Mouse (Mus musculus) forebrain, embryonic 11.5 days (tissue): ENCODE data around the gene Cited2. TPM values are rescaled to one million over a fixed set of nuclear protein-coding genes. Genes with fewer than 3 reads are reported as not detected.

Experiments used
- ATAC-seq: fragments of 200-750 bp; cut with Nextera tagmentation; replicated peaks from 2 replicates; pipeline ENCODE4 v1.8.0; 2017; ENCODE audit warnings: moderate TSS enrichment; ENCODE audit not compliant: low FRiP score
- DNase-seq: peaks from one replicate; pipeline ENCODE4 v3.0.0-alpha.2; 2017; ENCODE audit warnings: low spot score
- H3K27ac ChIP-seq: fragments of 300-500 bp; sonication (generic); 2 replicates; pipeline ENCODE4 v1.5.1; 2014; ENCODE audit warnings: low read depth, low read length
- H3K27me3 ChIP-seq: fragments of 300-500 bp; sonication (generic); 2 replicates; pipeline ENCODE4 v1.6.1; 2014; ENCODE audit warnings: mild to moderate bottlenecking, low read length, mixed read lengths; ENCODE audit not compliant: control insufficient read depth, insufficient read depth
- H3K36me3 ChIP-seq: fragments of 300-500 bp; sonication (generic); 2 replicates; pipeline ENCODE4 v1.6.1; 2014; ENCODE audit warnings: mild to moderate bottlenecking, low read length, moderate library complexity, mixed read lengths; ENCODE audit not compliant: control insufficient read depth, insufficient read depth
- H3K4me1 ChIP-seq: fragments of 300-500 bp; sonication (generic); replicated peaks from 2 replicates; pipeline ENCODE4 v1.6.1; 2014; ENCODE audit warnings: low read length, mixed read lengths; ENCODE audit not compliant: control insufficient read depth, insufficient read depth
- H3K4me2 ChIP-seq: fragments of 300-500 bp; sonication (generic); 2 replicates; pipeline ENCODE4 v1.6.1; 2014; ENCODE audit warnings: low read depth, mild to moderate bottlenecking, low read length, moderate library complexity, mixed read lengths; ENCODE audit not compliant: severe bottlenecking
- H3K4me3 ChIP-seq: fragments of 300-500 bp; sonication (generic); 2 replicates; pipeline ENCODE4 v1.5.1; 2014; ENCODE audit warnings: low read depth, low read length
- H3K9ac ChIP-seq: fragments of 300-500 bp; sonication (generic); 2 replicates; pipeline ENCODE4 v1.6.1; 2014; ENCODE audit warnings: low read length
- H3K9me3 ChIP-seq: fragments of 300-500 bp; sonication (generic); 2 replicates; pipeline ENCODE4 v1.6.1; 2016; ENCODE audit warnings: low read length, mixed read lengths; ENCODE audit not compliant: control insufficient read depth
- WGBS: fragments of 180-500 bp; shearing (Covaris S2); extraction: QIAGEN DNeasy Blood & Tissue Kit; methylation state at CpG from one replicate; pipeline ENCODE4 v1.1.7; 2014; 5-methylcytosine and 5-hydroxymethylcytosine counted together
- polyA plus RNA-seq: library from polyadenylated mRNA; unstranded; fragments of >200 nt; fragmentation: Nextera tagmentation; extraction: Ambion mirVana; gene quantifications from 2 replicates; pipeline ENCODE4 v1.2.1, GENCODE M21; 2014

The Cited2 gene
- polyA plus RNA-seq = 62.9 and 64.9 TPM in 2 replicates

DNA sequence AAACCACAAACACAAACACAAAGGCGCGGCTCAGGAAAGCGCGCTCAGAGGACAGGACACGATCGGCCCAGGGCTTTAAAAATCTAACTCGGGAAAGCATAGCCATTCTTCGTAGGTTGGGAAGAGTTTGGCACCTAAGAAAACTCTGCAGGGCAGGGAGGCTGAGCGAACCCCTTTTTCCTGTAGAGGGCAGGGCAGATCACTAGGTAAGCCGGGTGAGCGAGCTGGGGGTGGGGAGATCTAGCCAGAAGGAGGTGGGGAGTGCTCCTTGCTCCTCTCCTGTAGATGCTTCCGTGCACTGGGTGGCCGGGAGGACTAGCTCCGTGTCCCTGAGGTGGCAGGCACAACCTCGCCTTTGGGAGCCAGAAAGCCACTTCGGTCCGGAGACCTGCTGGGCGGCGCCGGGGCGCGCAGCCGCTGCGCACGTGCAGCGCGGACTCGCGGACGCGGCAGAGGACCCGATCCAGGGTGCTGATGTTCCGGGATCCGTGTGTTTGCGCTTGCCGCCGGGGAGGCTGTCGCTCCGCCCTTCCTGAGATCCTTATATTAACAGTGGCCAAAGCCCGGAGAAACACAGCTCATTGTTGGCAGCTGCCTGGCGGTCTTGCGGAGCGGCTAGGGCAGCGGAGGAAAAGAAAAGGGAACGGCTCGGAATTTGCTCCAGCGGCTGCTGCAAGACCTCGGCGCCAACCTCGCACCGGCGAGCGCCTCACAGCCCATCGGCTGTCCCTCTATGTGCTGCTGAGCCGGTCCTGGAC lies at the start of gene Cited2:
Cited2 (plus strand) TSS at position 566 of the 758 bp plus-strand sequence.
- under 1% methylated on average over 55 of the region's 55 CpGs for WGBS
- peak; percentile 99 for DNase-seq
- H3K4me1 ChIP-seq = peaks cover 6% of the 10 kb centered on the region; the same call in 1 of the 2 replicates
- H3K27ac ChIP-seq = peak within 1 kb of the TSS; percentile 99
- no peaks in the 10 kb centered on the region for H3K9me3 ChIP-seq
- H3K36me3 ChIP-seq = no peaks in the 10 kb centered on the region
- peak within 1 kb of the TSS; percentile 78 for H3K4me2 ChIP-seq
- peak within 1 kb of the TSS; percentile 96 for H3K9ac ChIP-seq
- H3K27me3 ChIP-seq = no peaks in the 10 kb centered on the region
- ATAC-seq = peak; percentile 85
- peak within 1 kb of the TSS; percentile 87 for H3K4me3 ChIP-seq

DNA sequence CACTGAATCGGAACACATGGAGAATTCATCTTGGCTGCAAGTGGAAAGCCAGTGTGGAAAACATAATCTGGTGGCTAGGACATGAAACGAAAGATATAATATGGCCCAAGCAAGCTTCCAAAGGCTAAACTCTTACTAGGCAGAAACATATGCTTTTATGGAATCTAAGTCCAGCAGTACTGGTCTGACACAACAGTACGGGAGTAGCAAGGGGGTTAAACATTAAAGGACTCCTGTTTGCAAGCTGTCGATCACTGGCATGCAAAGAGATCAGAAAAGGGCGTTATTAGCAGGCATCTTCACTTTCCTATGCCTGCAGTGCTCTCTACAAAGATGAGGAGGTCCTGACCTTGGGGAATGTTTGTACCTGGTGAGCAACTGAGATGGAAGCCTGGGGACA lies 48.6 kb upstream of the Cited2 start:
- no peak for DNase-seq
- Histone ChIP-seq H3K4me1 (no peaks in the 10 kb centered on the region), H3K4me3 (no peak overlapping the region), H3K36me3 (no peaks in the 10 kb centered on the region), H3K4me2 (no peak overlapping the region), H3K9me3 (no peaks in the 10 kb centered on the region), H3K27me3 (no peaks in the 10 kb centered on the region), H3K9ac (no peak overlapping the region), H3K27ac (no peak overlapping the region)
- WGBS = 94% methylated on average over 5 of the region's 5 CpGs
- no peak for ATAC-seq

DNA sequence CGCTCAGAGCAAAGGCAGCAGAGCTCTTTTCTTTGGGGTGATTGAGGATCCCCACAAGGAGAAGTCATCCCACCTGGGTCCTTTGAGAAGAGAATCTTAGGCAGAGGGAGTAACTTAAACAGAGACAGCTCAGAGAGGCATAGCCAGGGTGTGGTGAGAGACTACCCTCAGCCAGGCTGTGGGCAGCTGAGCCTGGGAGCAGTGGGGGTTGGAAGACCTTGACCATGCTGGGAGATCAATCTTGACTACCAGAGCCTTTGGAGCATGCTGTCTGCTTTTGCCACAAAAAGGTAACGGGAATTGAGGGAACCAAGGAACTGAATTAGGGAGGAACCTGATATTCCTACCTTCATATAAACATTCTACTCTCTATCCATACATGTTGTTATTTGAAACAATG lies 48.1 kb upstream of the Cited2 start:
- Histone ChIP-seq H3K4me3 (no peak overlapping the region), H3K36me3 (no peaks in the 10 kb centered on the region), H3K27ac (no peak overlapping the region), H3K27me3 (no peaks in the 10 kb centered on the region), H3K4me2 (no peak overlapping the region), H3K4me1 (no peaks in the 10 kb centered on the region), H3K9me3 (no peaks in the 10 kb centered on the region), H3K9ac (no peak overlapping the region)
- ATAC-seq (no peak), DNase-seq (no peak)
- 93% methylated on average over 2 of the region's 2 CpGs for WGBS

DNA sequence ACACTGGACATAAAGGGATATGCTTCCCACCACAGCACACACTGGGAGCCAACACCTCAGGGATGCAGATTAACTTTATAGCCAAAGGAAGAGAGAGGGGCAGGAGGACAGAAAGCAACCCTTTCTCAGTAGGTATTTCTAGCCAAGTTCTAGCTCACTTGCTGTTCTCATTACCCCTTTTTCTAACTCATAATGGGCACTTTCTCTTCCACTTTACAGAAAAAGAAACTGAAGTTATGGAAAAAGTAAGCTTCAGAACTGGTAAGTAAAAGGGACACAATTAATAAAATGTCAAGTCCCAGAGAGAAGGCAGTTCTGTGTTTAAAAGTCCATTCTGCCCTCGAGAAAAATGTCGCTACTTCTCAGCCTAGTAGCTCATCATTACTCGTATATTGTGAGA lies 46.6 kb upstream of the Cited2 start:
- H3K4me2 ChIP-seq = no peak overlapping the region
- H3K27ac ChIP-seq = no peak overlapping the region
- DNase-seq (no peak), ATAC-seq (no peak)
- H3K9me3 ChIP-seq = no peaks in the 10 kb centered on the region
- 87% methylated on average over 3 of the region's 3 CpGs for WGBS
- H3K27me3 ChIP-seq = no peaks in the 10 kb centered on the region
- no peaks in the 10 kb centered on the region for H3K4me1 ChIP-seq
- no peaks in the 10 kb centered on the region for H3K36me3 ChIP-seq
- no peak overlapping the region for H3K4me3 ChIP-seq
- no peak overlapping the region for H3K9ac ChIP-seq

DNA sequence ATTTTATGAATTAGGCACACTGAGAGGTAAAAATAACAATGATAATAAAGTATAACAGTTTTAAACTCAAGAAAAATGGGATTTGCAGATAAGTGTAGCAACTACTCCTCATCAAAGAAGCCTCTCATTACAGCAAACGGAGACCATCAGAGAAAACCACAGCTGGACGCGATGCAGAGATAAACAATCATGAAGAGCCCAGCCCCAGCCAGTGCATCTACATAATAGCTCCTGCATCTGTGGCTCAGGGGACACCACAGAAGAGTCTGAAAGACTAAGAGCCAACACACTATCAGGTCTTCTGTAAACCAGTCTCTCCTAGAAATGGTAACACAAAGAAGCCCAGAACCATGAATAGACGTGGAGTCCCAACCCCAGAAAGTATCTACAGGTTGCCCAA lies 45.7 kb upstream of the Cited2 start:
- DNase-seq (no peak), ATAC-seq (no peak)
- no peaks in the 10 kb centered on the region for H3K36me3 ChIP-seq
- no peak overlapping the region for H3K4me2 ChIP-seq
- WGBS = 87% methylated on average over 4 of the region's 4 CpGs
- no peak overlapping the region for H3K9ac ChIP-seq
- no peaks in the 10 kb centered on the region for H3K9me3 ChIP-seq
- H3K4me3 ChIP-seq = no peak overlapping the region
- no peak overlapping the region for H3K27ac ChIP-seq
- no peaks in the 10 kb centered on the region for H3K4me1 ChIP-seq
- H3K27me3 ChIP-seq = no peaks in the 10 kb centered on the region

- Histone ChIP-seq H3K36me3 (no peaks in the 10 kb centered on the region), H3K4me1 (no peaks in the 10 kb centered on the region), H3K4me3 (no peak overlapping the region), H3K27ac (no peak overlapping the region), H3K27me3 (no peaks in the 10 kb centered on the region), H3K9ac (no peak overlapping the region), H3K9me3 (no peaks in the 10 kb centered on the region), H3K4me2 (no peak overlapping the region)
- ATAC-seq (no peak), DNase-seq (no peak)
- WGBS = 78% methylated on average over 8 of the region's 8 CpGs
These were observed 42.3 kb upstream of the Cited2 start for GRCm38 (mm10) chr10:17680432-17681382.

GRCm38 (mm10) chr10:17681386-17681785 lies 41.6 kb upstream of the Cited2 start:
- no peak for DNase-seq
- Histone ChIP-seq H3K36me3 (no peaks in the 10 kb centered on the region), H3K9ac (no peak overlapping the region), H3K27me3 (no peaks in the 10 kb centered on the region), H3K9me3 (no peaks in the 10 kb centered on the region), H3K4me1 (no peaks in the 10 kb centered on the region), H3K4me2 (no peak overlapping the region), H3K27ac (no peak overlapping the region), H3K4me3 (no peak overlapping the region)
- 88% methylated on average over 2 of the region's 2 CpGs for WGBS
- ATAC-seq = no peak

GRCm38 (mm10) chr10:17683852-17684428 lies 39.1 kb upstream of the Cited2 start:
- DNase-seq (no peak), ATAC-seq (no peak)
- Histone ChIP-seq H3K27me3 (no peaks in the 10 kb centered on the region), H3K27ac (no peak overlapping the region), H3K9ac (no peak overlapping the region), H3K4me2 (no peak overlapping the region), H3K4me1 (no peaks in the 10 kb centered on the region), H3K36me3 (no peaks in the 10 kb centered on the region), H3K4me3 (no peak overlapping the region), H3K9me3 (no peaks in the 10 kb centered on the region)
- 77% methylated on average over 6 of the region's 6 CpGs for WGBS
